Mouse (Mus musculus): ENCODE results near the gene Coa6. TPM values are rescaled to one million over a fixed set of nuclear protein-coding genes. Genes with fewer than 3 reads are reported as not detected.

Gene Coa6
- total RNA-seq, 2 experiments from 2014 or later, result 8.1 TPM; not detected in 1

GRCm38 (mm10) chr8:126460274-126460673 is 38.0 kb downstream of the Coa6 start:
- ATAC-seq (replicated peaks; ENCODE audit: low FRiP score, poor library complexity, severe bottlenecking), result 0 out of 2 replicates have a peak, but pooled peaks have one; percentile 38

- ATAC-seq (replicated peaks; ENCODE audit: low FRiP score, poor library complexity, severe bottlenecking), result no peak
Measured at GRCm38 (mm10) chr8:126461735-126462134, 39.4 kb downstream of the Coa6 start.

- no peak for ATAC-seq (replicated peaks; ENCODE audit: low FRiP score, poor library complexity, severe bottlenecking)
Measured at GRCm38 (mm10) chr8:126464071-126464470, 41.8 kb downstream of the Coa6 start.

GRCm38 (mm10) chr8:126473802-126474298 is 51.5 kb downstream of the Coa6 start:
- 0 out of 2 replicates have a peak, but pooled peaks have one; percentile 33 for ATAC-seq (replicated peaks; ENCODE audit: low FRiP score, poor library complexity, severe bottlenecking)

- ATAC-seq (replicated peaks; ENCODE audit: low FRiP score, poor library complexity, severe bottlenecking), result 0 out of 2 replicates have a peak, but pooled peaks have one; percentile 22
Measured at GRCm38 (mm10) chr8:126474299-126475187, 52.2 kb downstream of the Coa6 start, which contains the start of gene Tarbp1. Gene Tarbp1 (minus strand): TSS chr8:126475065.

Other genes with a start within 250 kb of the Coa6 start
- gene Slc35f3, start 124.0 kb upstream of the Coa6 start, total RNA-seq (2015; ENCODE audit: low replicate concordance), result not detected in 2 replicates
- not detected in 2 replicates for gene Slc35f3, start 124.0 kb upstream of the Coa6 start, total RNA-seq (2017; ENCODE audit: low replicate concordance)
- 0.84 and 3.1 TPM in 2 replicates for gene Tarbp1, start 52.5 kb downstream of the Coa6 start, total RNA-seq (2015; ENCODE audit: low replicate concordance)
- 0.98 and 1.4 TPM in 2 replicates for gene Tarbp1, start 52.5 kb downstream of the Coa6 start, total RNA-seq (2017; ENCODE audit: low replicate concordance)
- 21.3 and 34.7 TPM in 2 replicates for gene Irf2bp2, start 171.5 kb downstream of the Coa6 start, total RNA-seq (2015; ENCODE audit: low replicate concordance)
- gene Irf2bp2, start 171.5 kb downstream of the Coa6 start, total RNA-seq (2017; ENCODE audit: low replicate concordance), result 19.5 and 25.1 TPM in 2 replicates